Mouse (Mus musculus) layer of hippocampus, postnatal 36 days (tissue): ENCODE data around the gene Serpinb12. TPM values are rescaled to one million over a fixed set of nuclear protein-coding genes. Genes with fewer than 3 reads are reported as not detected.
"Not testable (repeated sequence)": the region's sequence is repeated elsewhere in the genome, so short reads cannot be mapped to it uniquely, and the experiment has no call there.

Source experiments
- DNase-seq, 2 experiments: peaks; one replicate each; pipeline ENCODE4 v3.0.0; 2022
- total RNA-seq, 2 experiments: library from RNA; stranded (reverse); gene quantifications; 2 replicates each; pipeline ENCODE4 v1.2.3; 2021

Serpinb12 gene
- not detected for total RNA-seq

DNA sequence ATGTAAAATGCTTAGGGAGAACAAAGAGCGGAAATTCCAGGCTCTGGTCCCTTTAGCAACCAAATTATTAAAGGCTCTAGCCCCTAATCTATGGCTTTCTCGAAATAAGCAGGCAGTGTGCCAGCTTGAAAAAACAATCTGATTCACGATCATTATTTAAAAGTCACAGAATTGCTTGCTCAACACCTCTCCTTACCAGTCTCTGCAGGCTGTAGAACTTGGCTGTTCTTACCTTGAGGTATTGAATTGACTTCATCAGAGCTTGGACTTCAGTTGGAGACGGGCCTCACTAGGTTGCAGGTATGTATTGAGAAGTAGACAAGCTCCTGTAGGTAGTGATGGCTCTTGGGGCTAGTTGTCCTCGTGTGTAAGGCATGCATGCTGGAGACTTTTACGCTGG is at the start of gene Serpinb12:
TSS of gene Serpinb12 (plus strand) at position 185 of the 400 bp plus-strand sequence.
- DNase-seq: no peak

DNA sequence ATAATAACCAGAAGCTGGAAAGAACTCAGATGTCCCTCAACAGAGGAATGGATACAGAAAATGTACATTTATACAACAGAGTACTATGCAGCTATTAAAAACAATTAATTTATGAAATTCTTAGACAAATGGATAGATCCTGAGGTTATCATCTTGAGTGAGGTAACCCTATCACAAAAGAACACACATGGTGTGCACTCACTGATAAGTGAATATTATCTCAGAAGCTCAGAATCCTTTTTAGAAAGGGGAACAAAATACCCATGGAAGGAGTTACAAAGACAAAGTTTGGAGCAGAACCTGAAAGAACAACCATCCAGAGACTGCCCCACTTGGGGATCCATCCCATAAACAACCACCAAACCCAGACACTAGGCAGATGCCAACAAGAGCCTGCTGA is 39.1 kb upstream of the Serpinb12 start:
- DNase-seq: not testable (repeated sequence)

DNA sequence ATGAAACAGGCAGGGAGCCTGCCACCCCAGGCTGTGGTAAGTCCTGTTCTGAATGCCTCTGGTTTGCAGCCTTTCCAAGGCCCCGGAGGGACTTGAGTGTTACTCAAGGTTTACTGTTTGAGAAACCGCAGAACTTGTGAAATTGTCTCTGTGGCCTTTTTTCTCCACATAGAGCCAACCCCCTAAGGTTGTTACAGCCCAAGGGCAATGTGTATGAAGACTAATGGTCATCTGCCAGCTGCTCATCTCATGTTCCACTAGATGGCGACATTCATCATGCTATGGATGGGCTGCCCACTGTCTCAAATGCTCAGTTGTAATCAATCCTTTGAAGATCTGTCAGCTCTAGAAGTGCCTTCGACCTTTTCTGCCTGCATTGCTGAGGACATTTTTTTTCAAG is 32.8 kb upstream of the Serpinb12 start:
- DNase-seq: no peak

DNA sequence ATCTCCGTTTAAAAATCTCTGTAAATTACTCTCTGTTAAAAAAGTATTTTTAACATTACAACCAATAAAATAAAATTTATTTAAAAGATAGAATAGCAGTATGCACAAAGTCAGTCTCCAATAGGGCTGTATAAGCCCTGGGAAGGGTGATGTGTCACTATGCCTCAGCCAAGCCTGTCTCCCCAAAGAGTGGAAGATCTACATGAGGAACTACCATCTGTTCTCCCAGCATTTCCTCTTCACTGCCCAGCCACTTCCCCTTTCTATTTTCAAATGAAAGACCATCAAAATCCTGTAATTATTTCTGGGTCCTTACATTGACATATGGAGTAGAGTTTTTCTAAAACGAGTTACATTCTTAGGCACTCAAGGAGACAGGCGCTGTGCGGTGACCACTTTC is 2.3 kb upstream of the Serpinb12 start:
- no peak for DNase-seq

DNA sequence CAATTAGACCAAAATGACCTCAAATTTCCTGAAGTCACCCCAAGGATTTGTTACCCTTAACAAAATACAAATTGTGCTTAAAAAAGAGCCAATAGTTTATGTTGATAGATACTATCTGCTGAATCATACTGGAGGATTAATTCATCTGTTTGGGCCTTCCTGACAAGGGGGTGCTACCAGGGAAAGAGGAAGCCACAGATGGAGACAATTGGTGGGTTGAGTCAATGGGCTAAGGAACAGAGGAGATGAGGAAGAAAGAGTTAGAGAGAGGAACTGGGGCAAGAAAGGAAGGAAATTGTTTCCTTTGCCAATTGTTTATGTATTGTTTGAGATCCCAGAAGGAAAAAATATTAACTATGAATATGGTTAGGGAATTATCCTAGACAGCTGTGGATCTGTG is 591 bp upstream of the Serpinb12 start:
- DNase-seq: no peak

GRCm38 (mm10) chr1:106947217-106947616 is 13.0 kb downstream of the Serpinb12 start:
- DNase-seq: no peak

- DNase-seq: no peak
Observed at GRCm38 (mm10) chr1:106959981-106960380, 25.7 kb downstream of the Serpinb12 start.

GRCm38 (mm10) chr1:106961023-106961422 is 26.8 kb downstream of the Serpinb12 start:
- no peak for DNase-seq

- DNase-seq: no peak
Observed at GRCm38 (mm10) chr1:106980684-106981083, 46.4 kb downstream of the Serpinb12 start, which contains the start of gene Serpinb13. Gene Serpinb13, plus strand, starts transcription at chr1:106980984.

GRCm38 (mm10) chr1:106983092-106983491 is 48.8 kb downstream of the Serpinb12 start:
- no peak for DNase-seq

- DNase-seq: no peak
Observed at GRCm38 (mm10) chr1:106983865-106984264, 49.6 kb downstream of the Serpinb12 start.

DNA sequence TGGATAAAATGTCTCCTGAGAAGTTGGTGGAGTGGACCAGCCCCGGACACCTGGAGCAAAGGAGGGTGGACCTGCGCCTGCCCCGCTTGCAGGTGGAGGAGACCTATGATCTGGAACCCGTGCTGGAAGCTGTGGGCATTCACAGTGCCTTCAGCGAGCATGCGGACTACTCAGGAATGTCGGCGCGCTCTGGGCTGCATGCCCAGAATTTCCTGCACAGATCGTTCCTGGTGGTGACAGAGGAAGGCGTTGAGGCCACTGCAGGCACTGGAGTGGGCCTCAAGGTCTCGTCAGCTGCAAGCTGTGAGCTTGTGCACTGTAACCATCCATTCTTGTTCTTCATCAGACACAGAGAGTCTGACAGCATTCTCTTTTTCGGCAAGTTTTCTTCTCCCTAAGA is 66.2 kb downstream of the Serpinb12 start:
- peak in 1 of 2 experiments; percentile 6 for DNase-seq

- no peak for DNase-seq
Observed at GRCm38 (mm10) chr1:107001754-107002153, 67.5 kb downstream of the Serpinb12 start.

GRCm38 (mm10) chr1:107006316-107006715 is 72.1 kb downstream of the Serpinb12 start:
- no peak for DNase-seq

Other genes with a start within 250 kb of the Serpinb12 start
- gene Bcl2, start 220.2 kb upstream of the Serpinb12 start, total RNA-seq: 1 to 10 TPM; 9.3 to 9.4 TPM
- gene Kdsr, start 174.7 kb upstream of the Serpinb12 start, total RNA-seq: 10 to 100 TPM; 23.6 to 23.9 TPM
- 10 to 100 TPM; 60.8 to 61.6 TPM for gene Vps4b, start 137.7 kb upstream of the Serpinb12 start, total RNA-seq
- gene Serpinb5, start 73.3 kb upstream of the Serpinb12 start, total RNA-seq: not detected
- not detected for gene Serpinb13, start 46.5 kb downstream of the Serpinb12 start, total RNA-seq
- not detected for gene Serpinb3a, start 117.9 kb downstream of the Serpinb12 start, total RNA-seq
- gene Serpinb3d, start 149.1 kb downstream of the Serpinb12 start, total RNA-seq: not detected